Mouse (Mus musculus): ENCODE measurements around the gene Ltbp3. TPM values are rescaled to one million over a fixed set of nuclear protein-coding genes. Genes with fewer than 3 reads are reported as not detected.

Ltbp3 gene
- total and polyA plus RNA-seq, 2 experiments from 2014 or later: 15.4 to 73.4 TPM

DNA sequence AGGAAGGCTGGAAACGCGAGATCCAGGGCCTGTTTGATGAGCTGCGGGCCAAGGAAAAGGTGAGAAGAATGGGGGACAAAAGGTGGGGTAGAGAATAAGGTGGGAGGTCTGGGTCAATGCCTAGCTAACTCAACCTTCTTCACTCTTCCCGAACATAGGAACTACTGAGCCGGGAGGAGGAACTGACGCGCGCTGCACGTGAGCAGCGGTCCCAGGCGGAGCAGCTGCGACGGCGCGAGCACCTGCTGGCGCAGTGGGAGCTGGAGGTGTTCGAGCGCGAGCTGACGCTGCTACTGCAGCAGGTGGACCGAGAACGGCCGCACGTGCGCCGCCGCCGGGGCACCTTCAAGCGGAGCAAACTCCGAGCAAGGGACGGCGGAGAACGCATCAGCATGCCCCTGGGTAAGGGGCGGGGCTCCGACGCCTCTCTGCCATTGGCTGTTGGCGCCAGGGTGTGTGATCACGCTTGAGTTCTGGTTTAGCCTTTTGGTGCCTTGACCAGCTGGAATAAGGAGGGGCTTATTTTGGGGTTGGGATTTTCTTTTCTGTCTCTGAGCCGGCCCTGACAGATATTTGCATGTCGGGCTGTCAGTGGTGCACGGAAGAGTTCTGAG is 44.7 kb upstream of the Ltbp3 start:
- no peak for ATAC-seq (ENCODE audit: insufficient read depth, low read depth)
- TF ChIP-seq EP300 (IDR thresholded peaks at IDR 0.05; ENCODE audit: low read depth): no peak
- no peak for TF ChIP-seq CTCF (IDR thresholded peaks at IDR 0.05; ENCODE audit: low read depth)
- Histone ChIP-seq H3K4me3 (ENCODE audit: low read depth, low read length) (no peak overlapping the region), H3K9me3 (replicated peaks; ENCODE audit: control insufficient read depth, low read length) (no peaks in the 10 kb centered on the region), H3K9ac (replicated peaks; ENCODE audit: low read depth, low read length) (no peak overlapping the region), H3K4me2 (ENCODE audit: low read depth, low read length) (no peak overlapping the region), H3K27me3 (ENCODE audit: control insufficient read depth, insufficient read depth, low read length) (no peaks in the 10 kb centered on the region), H3K36me3 (replicated peaks; ENCODE audit: control insufficient read depth, insufficient read depth, low read length) (peaks cover 84% of the 10 kb centered on the region), H3K27ac (ENCODE audit: low read depth) (no peak overlapping the region), H3K4me1 (ENCODE audit: control insufficient read depth, insufficient read depth) (peaks cover 14% of the 10 kb centered on the region; the same call in 1 of the 2 replicates)
- 49% methylated on average over 41 of the region's 41 CpGs for WGBS
- no peak for DNase-seq (ENCODE audit: low spot score)

DNA sequence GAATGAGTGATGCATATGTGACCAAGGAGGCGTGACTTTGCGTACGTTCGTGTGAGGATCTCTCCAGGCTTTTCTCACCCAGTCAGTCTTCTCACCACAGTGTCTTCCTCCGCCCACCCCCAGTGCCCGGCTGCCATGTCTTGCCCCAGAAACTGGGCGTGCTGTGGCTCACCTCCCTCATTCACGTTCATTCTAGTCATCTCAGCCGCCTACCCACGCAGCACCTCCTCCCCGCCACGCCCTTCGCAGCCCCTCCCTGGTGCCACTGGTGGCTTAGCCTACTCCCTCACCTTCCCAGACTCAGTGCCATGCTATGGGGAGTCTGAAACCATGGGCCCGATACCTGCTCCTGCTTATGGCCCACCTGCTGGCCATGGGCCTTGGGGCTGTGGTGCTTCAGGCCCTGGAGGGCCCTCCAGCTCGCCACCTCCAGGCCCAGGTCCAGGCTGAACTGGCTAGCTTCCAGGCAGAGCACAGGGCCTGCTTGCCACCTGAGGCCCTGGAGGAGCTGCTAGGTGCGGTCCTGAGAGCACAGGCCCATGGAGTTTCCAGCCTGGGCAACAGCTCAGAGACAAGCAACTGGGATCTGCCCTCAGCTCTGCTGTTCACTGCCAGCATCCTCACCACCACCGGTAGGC is 36.4 kb upstream of the Ltbp3 start, which contains the start of gene Kcnk7:
Kcnk7 (plus strand) TSS at position 205 of the 638 bp plus-strand sequence.
- Histone ChIP-seq H3K9ac (replicated peaks; ENCODE audit: low read depth, low read length) (no peak within 1 kb of the TSS), H3K27ac (ENCODE audit: low read depth) (peak within 1 kb of the TSS; percentile 64), H3K4me2 (ENCODE audit: low read depth, low read length) (no peak within 1 kb of the TSS), H3K4me3 (ENCODE audit: low read depth, low read length) (no peak within 1 kb of the TSS), H3K9me3 (replicated peaks; ENCODE audit: control insufficient read depth, low read length) (no peaks in the 10 kb centered on the region), H3K27me3 (ENCODE audit: control insufficient read depth, insufficient read depth, low read length) (no peaks in the 10 kb centered on the region), H3K4me1 (ENCODE audit: control insufficient read depth, insufficient read depth) (0 out of 2 replicates have a peak, but pooled peaks cover 7% of the 10 kb centered on the region), H3K36me3 (replicated peaks; ENCODE audit: control insufficient read depth, insufficient read depth, low read length) (peaks cover 81% of the 10 kb centered on the region)
- 64% methylated on average over 17 of the region's 17 CpGs for WGBS
- peak; percentile 7; the same call in 1 of the 2 replicates for ATAC-seq (ENCODE audit: insufficient read depth, low read depth)
- no peak for DNase-seq (ENCODE audit: low spot score)
- TF ChIP-seq EP300 (IDR thresholded peaks at IDR 0.05; ENCODE audit: low read depth) (no peak), CTCF (IDR thresholded peaks at IDR 0.05; ENCODE audit: low read depth) (no peak)

DNA sequence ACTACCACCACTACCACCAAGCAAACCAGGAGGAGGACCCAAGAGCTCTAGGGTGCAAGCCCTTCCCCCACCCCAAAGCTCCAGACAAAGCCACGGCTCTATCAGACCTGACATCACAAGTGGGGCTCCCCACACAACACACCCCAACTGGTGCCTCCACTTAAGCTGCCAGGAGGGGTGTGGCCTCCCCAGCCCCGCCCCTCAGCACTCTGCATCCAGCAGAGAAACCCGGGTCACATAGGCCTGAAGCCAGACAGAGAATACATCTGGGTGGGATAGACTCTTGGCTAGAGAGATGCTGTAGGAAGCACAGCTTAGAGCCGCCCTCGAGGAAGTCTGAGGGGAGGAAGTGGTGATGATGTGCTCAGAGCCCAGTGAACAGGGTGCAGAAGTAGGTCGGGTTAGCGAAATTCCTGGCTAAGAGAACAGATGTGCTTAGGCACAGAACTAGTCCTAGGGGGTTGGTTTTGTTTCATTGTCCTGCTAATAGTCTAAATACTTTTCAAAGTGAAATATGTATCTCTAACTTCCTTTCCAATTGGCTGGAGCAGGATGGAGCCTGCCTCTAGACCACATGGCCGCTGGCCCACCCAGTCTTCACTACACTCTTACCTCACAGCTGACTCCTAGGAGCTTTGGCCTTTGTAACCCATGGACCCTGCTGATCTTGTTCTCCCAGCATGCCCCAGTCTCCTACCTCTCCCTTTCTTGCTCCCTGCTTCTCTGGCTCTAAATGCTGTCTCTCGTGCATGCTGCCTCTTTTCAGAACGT is 35.7 kb upstream of the Ltbp3 start:
- TF ChIP-seq EP300 (IDR thresholded peaks at IDR 0.05; ENCODE audit: low read depth): no peak
- no peak for TF ChIP-seq CTCF (IDR thresholded peaks at IDR 0.05; ENCODE audit: low read depth)
- H3K27ac ChIP-seq (ENCODE audit: low read depth): peak overlapping the region; percentile 64
- H3K9ac ChIP-seq (replicated peaks; ENCODE audit: low read depth, low read length): no peak overlapping the region
- H3K9me3 ChIP-seq (replicated peaks; ENCODE audit: control insufficient read depth, low read length): no peaks in the 10 kb centered on the region
- no peak overlapping the region for H3K4me2 ChIP-seq (ENCODE audit: low read depth, low read length)
- H3K4me3 ChIP-seq (ENCODE audit: low read depth, low read length): no peak overlapping the region
- ATAC-seq (ENCODE audit: insufficient read depth, low read depth) (peak; percentile 62), DNase-seq (ENCODE audit: low spot score) (peak; percentile 68)
- WGBS: 30% methylated on average over 10 of the region's 10 CpGs
- peaks cover 80% of the 10 kb centered on the region for H3K36me3 ChIP-seq (replicated peaks; ENCODE audit: control insufficient read depth, insufficient read depth, low read length)
- H3K27me3 ChIP-seq (ENCODE audit: control insufficient read depth, insufficient read depth, low read length): no peaks in the 10 kb centered on the region
- H3K4me1 ChIP-seq (ENCODE audit: control insufficient read depth, insufficient read depth): 0 out of 2 replicates have a peak, but pooled peaks cover 7% of the 10 kb centered on the region

DNA sequence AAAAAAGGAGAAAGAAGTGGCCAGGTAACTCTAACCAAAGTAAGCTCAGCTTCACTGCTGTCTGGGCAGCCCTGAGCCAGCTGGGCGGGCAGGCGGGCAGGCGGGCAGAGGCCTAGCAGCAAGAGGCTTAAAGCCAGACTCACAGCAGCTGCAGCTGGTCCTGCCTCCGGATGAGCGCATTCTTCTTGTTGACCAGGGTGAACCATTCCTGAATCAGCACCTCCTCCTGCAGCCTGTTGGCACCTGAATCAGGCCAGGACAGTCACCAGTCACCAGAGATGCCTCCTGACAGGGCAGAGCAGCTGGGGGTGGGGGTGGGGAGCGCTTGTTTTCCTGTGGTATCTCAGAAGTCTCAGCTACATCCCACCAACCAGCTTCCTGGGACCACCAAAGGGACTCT is 30.6 kb upstream of the Ltbp3 start:
- Histone ChIP-seq H3K36me3 (replicated peaks; ENCODE audit: control insufficient read depth, insufficient read depth, low read length) (peaks cover 73% of the 10 kb centered on the region), H3K9ac (replicated peaks; ENCODE audit: low read depth, low read length) (no peak overlapping the region), H3K4me1 (ENCODE audit: control insufficient read depth, insufficient read depth) (peaks cover 13% of the 10 kb centered on the region), H3K27ac (ENCODE audit: low read depth) (no peak overlapping the region), H3K4me2 (ENCODE audit: low read depth, low read length) (no peak overlapping the region), H3K9me3 (replicated peaks; ENCODE audit: control insufficient read depth, low read length) (no peaks in the 10 kb centered on the region), H3K27me3 (ENCODE audit: control insufficient read depth, insufficient read depth, low read length) (no peaks in the 10 kb centered on the region), H3K4me3 (ENCODE audit: low read depth, low read length) (no peak overlapping the region)
- no peak for ATAC-seq (ENCODE audit: insufficient read depth, low read depth)
- WGBS: 96% methylated on average over 6 of the region's 6 CpGs
- TF ChIP-seq CTCF (IDR thresholded peaks at IDR 0.05; ENCODE audit: low read depth) (no peak), EP300 (IDR thresholded peaks at IDR 0.05; ENCODE audit: low read depth) (no peak)
- DNase-seq (ENCODE audit: low spot score): no peak

DNA sequence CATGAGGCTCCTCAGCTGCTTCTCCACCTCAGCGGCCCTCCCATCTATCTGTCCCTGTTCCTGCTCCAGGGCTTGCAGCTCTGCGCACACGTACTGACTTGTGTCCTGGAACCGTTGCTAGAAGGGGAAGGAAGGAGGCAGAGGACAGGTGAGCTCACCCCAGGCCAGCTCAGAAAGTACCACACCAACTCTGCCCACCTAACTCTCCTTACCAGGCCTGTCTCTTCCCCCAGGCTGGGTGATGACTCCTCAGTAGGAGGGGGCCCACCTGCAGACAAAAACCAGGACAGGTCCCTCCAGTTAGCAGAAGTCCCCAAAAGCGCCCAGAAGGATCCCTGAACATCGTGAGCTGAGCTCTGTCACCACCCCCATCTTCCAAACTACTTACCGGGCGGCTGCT is 30.1 kb upstream of the Ltbp3 start:
- H3K4me3 ChIP-seq (ENCODE audit: low read depth, low read length): no peak overlapping the region
- H3K4me2 ChIP-seq (ENCODE audit: low read depth, low read length): no peak overlapping the region
- TF ChIP-seq EP300 (IDR thresholded peaks at IDR 0.05; ENCODE audit: low read depth): no peak
- TF ChIP-seq CTCF (IDR thresholded peaks at IDR 0.05; ENCODE audit: low read depth): no peak
- DNase-seq (ENCODE audit: low spot score): no peak
- peaks cover 78% of the 10 kb centered on the region for H3K36me3 ChIP-seq (replicated peaks; ENCODE audit: control insufficient read depth, insufficient read depth, low read length)
- no peak overlapping the region for H3K9ac ChIP-seq (replicated peaks; ENCODE audit: low read depth, low read length)
- no peaks in the 10 kb centered on the region for H3K27me3 ChIP-seq (ENCODE audit: control insufficient read depth, insufficient read depth, low read length)
- H3K27ac ChIP-seq (ENCODE audit: low read depth): no peak overlapping the region
- WGBS: 88% methylated on average over 8 of the region's 8 CpGs
- ATAC-seq (ENCODE audit: insufficient read depth, low read depth): no peak
- no peaks in the 10 kb centered on the region for H3K9me3 ChIP-seq (replicated peaks; ENCODE audit: control insufficient read depth, low read length)
- H3K4me1 ChIP-seq (ENCODE audit: control insufficient read depth, insufficient read depth): peaks cover 8% of the 10 kb centered on the region

All from heart, postnatal 0 days (tissue).